Mouse (Mus musculus): ENCODE data around the gene Ubald2.
A peak's percentile ranks its signal among the peaks of the same experiment; 100 is the strongest.
"Not testable (repeated sequence)": the region's sequence is repeated elsewhere in the genome, so short reads cannot be mapped to it uniquely, and the experiment has no call there.

Gene Ubald2

DNA sequence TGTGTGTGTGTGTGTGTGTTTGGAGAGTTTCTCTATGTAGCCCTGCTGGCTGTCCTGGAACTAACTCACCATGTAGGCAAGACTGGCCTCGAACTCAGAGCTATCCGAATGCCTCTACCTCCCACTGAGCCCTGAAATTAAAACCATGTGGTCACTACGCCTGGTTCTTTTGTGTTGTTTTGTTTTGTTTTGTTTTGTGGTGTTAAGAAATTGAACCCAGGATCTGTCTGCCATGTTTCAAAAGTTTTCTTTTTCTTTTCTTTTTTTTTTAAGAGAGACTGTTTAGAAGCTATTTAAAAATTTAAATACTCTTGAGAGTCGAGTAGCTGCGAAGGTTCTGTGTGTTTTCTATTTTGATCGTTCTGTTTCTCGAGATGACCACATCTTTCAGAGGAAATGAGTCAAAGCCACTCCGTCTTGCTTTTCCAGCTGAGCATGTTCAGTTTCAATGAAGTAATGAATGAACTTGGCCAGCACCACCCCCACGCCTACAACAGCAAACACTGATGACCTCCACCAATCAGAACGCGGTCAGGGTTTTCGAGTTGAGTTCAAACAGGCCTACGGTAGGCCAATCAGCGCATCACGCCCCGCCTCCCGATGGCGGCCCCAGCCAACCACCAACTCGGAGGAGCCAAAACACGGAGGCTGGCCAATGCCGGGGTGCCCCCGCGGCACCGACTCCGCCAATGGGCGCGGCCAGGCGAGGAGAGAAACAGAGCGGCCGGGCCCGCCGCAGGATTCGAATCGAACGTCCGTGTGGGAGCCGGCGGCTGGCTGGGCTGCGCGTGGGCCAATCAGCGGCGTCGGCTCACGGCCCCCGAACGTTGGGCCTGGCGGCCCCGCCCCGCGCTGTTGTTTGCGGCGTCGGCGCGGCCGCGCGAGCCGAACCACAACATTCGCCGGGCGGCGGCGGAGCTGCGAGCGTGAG is at the start of gene Ubald2:
Ubald2 (plus strand) TSS at position 739 of the 931 bp plus-strand sequence.
- peak; percentile 98 to 99 for DNase-seq (ENCODE audit: low spot score in 2 of 2)

DNA sequence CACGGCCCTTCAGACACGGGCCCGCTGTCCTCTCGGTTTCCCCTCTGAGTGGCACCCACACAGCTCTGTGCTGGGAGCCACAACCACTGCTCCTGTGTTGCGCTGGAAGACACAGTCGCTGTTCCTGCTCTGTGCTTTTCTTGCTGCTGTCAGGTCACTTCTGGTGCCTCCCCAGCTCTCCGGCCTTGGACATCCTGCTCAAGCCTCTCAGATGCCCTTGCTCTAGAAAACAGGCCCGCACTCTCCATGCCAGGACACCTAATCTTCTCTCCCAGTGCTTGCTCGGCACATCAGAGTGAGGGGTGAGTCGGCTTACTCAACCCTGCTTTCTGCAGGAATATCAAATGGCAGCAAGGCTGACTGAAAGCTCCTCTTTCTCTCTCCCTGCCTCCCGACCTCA is 49.7 kb upstream of the Ubald2 start:
- DNase-seq (ENCODE audit: low spot score in 2 of 2) = no peak

DNA sequence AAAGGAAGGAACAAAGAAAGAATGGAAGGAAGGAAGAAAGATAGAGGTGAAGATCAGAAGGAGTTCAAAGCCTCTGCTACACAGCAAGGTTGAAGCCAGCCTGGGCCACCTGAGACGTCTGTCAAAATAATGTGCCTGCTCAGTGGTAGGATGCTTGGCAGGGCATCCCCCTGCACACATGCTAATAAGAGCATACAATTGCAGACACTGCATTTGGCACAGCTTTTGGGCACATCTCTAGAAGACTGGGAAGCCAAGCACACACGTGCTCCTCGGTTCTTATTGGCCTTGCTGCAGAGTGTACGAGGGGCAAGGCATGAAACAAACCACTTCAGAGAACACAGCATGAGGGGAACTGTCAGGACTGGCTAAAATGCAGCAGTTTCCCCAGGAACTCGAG is 47.9 kb upstream of the Ubald2 start:
- no peak for DNase-seq (ENCODE audit: low spot score in 2 of 2)

DNA sequence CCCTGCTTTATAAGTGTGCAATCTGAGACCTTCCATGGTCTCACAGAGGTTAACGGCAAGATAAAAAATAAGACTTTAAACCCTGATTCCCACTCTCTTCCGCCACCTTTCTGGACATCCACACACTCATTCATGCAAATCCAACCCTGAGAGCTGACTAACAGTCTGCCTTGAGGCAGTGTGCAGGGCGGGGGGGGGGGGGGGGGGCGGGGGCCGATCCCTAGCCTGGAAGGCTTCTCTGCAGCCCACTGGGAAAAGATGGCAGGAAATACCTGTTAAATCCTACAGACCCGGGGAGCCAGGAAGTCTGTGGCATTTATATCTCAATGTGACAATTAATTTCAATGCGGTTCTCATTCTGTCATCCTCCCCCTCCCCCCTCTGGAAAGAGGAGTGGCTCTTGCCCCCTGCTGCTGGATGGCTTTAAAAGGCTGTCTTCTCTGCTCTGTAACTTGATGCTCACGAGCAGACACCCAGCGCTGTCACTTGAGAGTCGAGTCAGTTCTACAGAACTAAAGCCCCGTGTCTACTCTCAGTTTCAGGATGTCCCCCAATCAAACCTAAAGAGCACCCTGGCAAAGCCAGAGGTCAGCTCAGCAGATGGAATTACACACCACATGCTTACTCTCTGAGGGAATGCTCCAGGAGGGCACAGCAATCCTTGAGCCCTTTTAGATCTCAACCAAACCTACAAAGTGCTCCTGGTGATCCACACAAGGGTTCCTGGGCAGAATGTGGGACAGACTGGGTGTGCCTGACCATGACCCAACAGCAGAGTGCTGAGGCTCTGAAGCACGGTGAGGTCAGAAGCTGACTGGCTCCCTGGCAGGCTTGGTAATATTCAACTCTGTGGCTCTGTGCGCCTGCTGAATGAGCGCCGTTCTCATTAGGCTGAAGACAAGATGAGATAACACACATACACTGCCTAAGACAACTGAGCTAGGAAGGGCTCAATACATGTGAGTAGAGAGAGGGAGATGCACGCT is 46.5 kb upstream of the Ubald2 start:
- no peak for DNase-seq (ENCODE audit: low spot score in 2 of 2)

DNA sequence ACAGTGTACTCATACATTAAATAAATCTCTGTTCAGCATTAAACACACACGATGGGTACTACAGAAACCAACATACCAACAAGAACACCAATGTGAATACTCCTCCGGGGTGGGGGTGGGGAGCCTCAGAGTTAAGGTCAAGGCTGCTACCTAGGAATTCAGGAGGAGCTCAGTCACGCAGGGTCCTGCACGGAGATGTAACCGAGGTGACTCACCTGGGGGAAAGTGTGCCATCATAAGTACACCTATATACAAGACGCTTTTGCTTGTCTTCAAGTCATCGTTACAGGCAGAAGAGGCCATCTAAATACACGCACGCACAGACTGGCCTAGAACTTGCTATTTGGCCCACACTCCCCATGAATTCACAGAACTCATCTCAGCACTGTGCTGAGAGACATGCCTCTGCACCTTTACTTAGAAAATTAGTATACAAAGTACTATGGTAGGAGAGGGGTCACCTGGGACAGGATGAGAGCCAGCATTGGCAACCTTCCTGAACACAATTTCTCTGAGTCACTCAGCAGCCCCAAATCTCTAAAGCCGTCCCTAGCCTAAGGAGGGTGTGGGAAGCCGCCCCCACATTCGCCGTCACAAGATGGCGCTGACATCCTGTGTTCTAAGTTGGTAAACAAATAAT is 44.9 kb upstream of the Ubald2 start:
- DNase-seq (ENCODE audit: low spot score in 2 of 2) = peak in 1 of 2 experiments; percentile 51

DNA sequence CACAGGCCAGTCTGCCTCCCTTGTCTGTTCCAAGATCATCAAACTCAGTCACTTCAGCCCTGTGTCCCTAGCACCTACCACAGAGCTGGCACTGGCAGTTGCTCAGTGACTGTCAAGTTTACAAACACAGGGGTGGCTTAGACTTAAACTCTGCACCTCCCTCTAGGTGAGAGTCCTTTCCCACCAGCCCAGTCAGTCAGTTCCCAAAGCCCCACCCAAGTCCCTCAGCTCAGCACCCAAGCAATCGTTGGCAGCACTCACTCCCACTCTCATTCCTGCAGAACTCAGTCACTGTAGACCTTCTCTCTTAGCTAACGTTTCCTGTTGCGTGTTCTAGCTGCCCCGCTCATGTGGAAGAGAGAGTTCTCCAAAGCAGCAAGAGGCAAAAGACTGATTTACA is 39.1 kb upstream of the Ubald2 start:
- no peak for DNase-seq (ENCODE audit: low spot score in 2 of 2)

DNA sequence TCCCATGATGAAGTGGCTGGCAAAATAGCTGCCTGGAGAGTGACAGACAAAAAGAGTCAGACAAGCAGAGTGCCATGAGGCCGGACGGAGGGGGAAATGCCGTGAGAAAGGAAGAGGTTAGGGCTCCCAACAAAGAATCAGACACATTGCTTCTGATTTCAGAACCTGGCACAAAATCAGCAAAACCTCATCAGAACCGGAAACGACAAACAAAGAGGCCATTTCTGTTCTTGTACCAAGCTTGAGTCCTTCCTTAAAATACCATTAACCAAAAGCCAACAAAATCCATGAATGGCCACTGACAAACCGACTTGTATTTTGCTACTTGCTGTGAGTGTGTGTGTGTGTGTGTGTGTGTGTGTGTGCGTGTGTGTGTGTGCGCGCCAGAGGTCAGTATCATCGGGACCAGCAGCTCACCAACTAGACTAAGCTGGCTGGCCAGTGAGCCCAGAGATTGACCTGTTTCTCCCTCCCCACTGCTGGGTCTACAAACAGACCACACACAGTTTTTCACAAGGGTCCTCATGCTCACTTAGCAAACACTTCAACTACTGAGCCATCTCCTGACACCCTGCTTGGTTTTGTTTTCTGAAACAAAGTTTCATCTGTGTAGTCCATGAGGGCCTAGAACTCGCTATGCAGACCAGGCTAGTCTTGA is 37.5 kb upstream of the Ubald2 start:
- no peak for DNase-seq (ENCODE audit: low spot score in 2 of 2)

DNA sequence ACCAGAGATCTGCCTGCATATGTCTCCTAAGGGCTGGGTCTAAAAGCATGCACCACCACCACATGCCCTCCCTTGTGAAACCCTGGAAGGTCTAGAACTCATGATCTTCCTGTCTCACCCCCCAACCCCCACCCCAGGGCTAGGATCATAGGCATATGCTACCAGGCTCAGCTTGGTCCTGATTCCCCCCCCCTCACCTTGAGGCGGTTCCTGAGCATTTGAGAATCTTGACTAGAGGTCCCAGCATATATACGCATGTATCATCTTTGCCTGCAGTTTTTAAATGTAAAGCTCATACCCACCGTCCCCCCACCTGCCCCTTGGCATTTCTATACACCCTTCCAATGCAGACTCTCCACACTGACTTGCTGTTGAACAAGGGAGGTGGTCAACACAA is 37.0 kb upstream of the Ubald2 start:
- DNase-seq (ENCODE audit: low spot score in 2 of 2) = no peak

DNA sequence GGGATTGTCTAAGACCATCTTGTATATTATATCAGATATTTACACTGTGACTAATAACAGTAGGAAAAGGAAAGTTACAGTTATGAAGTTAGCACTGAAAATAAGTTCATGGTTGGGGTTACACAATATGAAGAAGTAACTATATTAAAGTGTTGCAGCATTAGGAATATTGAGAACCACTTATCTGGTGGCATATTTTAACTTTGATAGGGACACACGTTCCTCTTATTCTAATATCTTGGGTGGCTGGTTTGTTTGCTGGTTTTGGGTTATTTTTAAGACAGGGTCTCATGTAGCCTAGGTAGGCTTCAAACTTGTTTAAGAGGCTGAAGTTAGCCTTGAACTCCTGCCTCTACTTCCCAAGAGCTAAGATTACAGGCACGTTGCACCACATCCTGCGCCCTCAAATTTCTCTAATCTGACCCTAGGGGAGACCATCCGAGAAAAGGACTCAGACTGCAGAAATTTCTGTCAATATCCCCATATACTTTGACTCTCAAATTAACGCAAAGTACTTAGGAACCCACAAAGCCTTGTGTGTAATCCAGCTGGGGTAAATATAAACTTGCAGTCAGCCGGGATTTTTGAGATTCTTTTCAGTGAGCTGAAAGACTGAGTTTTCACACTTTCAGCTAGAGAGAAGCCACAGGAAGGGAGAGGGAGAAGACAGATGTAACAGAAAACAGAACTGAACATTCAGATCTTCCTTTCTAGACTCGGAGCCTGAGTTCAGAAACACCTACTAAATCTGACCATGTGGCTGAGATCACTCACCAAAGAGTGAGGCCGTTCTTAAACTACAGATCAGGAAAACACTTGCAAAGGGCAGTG is 36.2 kb upstream of the Ubald2 start:
- DNase-seq (ENCODE audit: low spot score in 2 of 2) = no peak

DNA sequence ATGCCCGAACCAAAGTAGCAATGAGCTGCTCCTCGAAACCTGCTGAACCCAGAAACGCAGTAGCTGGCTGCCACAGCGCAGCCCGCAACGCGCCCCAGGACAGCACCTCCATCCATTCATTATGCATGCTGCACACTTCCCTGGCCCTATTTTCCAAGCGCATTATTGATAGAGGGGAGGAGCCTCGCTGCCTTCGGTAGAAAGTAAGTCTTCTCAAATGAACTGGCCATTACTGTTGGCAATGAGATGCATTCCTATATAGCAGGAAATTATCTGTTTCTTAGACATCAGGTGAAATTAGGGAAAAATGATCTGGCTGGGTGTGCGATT is 35.6 kb upstream of the Ubald2 start:
- DNase-seq (ENCODE audit: low spot score in 2 of 2) = no peak

DNA sequence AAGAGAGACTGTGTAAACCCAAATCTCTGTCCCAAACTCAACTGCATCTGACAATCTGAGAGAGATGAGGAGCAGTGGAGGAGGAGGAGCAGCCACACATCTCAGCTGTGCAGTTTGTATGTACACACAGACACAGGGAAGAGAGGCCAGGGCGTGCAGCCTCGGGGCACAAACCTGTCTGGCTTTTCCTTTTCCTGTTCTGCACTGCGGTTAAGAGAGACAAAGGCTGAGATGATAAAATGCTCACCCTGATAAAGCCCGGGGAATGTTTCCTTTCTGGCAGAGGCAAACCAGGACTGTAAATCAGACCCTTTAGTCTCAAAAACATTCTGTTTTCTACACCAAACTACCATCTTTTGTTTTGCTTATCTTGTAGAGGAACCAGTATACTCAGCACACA is 33.3 kb upstream of the Ubald2 start:
- no peak for DNase-seq (ENCODE audit: low spot score in 2 of 2)

DNA sequence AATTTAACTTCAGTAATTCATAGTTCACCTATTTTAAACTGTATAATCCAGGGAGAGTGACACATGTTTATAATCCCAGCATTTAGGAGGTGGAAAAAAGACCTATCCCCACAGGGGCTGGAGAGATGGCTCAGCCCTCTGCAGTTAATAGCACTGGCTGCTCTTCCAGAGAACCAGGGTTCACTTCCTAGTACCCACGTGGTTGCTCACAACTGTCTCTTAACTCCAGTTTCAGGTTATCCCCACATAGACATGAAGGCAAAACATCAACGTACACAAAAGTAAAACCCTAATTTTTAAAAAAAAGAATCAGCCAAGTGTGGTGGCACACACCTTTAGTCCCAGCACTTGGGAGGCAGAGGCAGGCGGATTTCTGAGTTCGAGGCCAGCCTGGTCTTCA is 28.3 kb upstream of the Ubald2 start:
- DNase-seq (ENCODE audit: low spot score in 2 of 2) = no peak

DNA sequence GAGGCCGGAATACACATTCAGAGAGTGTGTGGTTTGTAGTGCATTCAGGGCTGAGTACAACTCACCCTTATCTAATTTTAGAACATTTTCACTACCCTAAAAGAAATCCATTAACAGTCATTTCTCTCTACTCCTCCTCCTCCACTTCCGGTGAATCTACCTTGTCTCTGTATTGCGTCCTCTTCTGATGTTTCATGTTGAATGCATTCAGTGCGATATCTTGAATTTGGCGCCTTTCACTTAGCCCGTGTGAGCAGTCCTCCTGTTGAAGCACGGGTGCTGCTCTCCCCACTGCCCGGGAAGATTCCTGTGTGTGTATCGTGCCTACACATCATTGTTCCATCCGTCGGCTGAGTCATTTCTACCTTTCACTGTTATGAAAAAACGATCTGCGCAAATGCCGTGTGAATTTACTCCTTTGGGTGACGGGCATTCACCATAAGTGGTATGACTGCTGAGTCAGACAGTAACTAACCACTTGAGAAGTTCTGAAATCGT is 27.6 kb upstream of the Ubald2 start:
- peak in 1 of 2 experiments; percentile 24 for DNase-seq (ENCODE audit: low spot score in 2 of 2)

DNA sequence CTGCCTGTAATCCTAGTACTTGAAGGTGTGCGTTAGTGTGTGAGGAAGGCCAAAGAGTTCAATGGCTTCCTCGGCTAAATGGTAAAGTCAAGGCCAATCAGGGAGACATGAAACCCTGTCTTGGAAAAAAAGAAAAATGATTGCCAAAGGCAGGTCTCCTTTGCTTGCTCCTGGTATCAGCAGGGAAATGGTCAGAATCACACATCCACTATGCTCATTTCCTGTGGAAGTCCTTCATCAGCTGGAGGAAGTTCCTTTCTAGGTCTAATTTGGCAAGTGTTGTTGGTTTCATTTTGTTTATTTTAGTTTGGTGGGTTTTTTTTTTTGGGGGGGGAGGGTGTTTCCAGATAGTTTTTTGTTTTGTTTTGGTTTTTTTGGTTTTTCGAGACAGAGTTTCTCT is 24.9 kb upstream of the Ubald2 start:
- DNase-seq (ENCODE audit: low spot score in 2 of 2) = no peak

DNA sequence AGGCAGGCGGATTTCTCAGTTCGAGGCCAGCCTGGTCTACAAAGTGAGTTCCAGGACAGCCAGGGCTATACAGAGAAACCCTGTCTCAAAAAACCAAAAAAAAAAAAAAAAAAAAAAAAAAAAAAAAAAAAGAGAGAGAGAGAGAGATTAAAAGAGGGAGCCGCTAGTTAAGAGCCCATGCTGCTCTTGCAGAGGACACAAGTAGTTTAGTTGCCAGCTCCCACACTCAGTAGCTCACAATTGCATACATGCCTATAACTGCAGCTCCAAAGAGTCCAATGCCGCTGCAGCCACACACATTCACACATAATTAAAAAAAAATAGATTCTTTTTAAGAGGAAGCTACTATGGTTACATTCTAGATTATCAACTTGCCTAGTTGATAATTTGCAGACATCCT is 23.5 kb upstream of the Ubald2 start:
- DNase-seq (ENCODE audit: low spot score in 2 of 2) = not testable (repeated sequence)

DNA sequence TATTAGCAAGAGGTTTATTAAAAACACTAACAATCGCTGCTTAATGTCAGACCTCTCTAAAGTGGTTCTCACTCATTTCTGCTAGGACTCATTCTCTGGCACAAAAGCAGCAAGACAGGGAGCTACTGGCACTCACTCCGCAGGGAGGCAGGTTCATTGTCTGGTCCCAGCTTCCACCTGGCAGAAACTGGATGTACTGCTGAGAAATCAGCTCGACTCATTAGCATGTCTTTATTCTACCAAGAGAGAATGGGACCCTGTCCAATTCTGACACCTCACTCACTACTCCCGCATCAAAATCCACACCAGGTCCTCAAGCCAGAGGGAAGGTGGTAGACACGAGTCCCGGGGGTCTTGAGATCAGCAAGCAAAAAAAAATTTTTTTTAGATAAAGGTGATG is 22.3 kb upstream of the Ubald2 start:
- DNase-seq (ENCODE audit: low spot score in 2 of 2) = no peak

DNA sequence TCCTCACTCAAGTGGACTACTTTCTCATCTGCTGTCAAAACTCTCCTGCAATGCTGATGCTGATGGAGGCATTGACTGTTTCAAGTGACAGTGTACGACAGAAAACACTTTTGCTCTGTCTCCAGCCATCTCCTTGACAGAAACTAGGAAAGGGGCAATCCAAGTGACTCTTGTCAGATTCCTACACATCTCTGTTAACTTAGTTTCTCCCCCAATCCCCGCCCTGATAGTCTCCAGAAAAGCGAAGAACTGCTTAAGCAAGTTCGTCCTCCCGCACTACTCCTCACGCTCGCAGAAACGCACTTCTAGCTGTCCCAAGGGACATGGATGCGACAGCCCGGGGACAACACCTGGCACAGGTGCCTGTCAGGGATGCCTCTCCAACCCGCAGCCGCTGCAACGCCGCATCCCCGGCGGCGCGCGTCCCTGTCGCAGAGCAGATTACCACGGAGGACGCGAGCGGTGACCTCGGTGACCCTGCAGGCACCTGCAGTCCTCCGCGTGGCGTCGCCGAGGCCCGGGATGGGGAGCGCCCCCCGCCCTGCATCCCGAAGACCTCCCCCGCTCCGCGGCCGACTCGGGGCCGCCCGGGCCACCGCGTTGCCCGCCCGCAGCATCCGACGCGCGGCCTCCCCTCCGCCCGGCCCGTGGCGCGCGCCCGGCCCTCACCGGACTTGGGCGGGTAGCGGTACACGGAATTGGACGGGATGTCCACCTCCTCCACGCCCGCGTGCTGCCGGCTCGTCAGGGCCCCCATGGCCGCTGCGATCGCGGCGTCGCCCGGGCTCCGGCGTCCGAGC is 21.7 kb upstream of the Ubald2 start:
- DNase-seq (ENCODE audit: low spot score in 2 of 2) = no peak

DNA sequence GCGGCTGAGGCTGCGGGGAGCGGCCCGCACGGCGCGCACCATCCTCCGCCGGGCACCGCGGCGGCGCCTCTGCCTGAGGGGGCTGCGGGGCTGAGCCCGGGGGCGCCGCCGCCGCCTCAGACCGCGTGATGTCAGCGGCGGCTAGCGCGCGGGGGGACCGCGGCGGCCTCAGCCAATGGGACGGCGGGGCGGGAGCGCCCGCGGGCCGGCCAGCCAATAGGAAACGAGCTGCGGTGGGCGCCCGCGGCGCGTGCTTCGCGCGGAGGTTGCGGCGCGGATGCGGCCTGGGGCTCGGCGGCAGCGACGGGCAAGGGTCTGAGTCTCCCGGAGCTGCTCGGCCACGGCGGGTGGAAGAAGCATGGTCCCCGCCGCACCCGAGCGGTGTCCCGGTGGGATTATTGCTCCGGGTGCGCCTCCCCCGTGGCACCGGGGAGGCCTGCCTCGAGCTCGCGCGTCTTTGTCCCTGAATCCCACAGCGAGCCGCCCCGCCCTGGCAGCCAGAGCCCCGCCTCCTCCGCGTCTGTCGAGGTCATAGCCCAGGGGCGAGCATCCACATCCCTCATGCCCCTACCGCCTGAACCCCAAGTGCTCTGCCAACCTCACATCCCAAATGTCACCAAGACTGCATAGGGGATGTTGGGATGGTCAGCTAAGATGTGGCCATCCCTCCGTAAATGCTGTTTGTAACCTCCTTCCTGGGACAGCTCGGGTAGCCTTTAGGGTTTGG is 20.8 kb upstream of the Ubald2 start, which contains the start of gene Rnf157:
Rnf157 (minus strand) TSS at position 129 of the 727 bp plus-strand sequence.
- peak in 1 of 2 experiments; percentile 85 for DNase-seq (ENCODE audit: low spot score in 2 of 2)

DNA sequence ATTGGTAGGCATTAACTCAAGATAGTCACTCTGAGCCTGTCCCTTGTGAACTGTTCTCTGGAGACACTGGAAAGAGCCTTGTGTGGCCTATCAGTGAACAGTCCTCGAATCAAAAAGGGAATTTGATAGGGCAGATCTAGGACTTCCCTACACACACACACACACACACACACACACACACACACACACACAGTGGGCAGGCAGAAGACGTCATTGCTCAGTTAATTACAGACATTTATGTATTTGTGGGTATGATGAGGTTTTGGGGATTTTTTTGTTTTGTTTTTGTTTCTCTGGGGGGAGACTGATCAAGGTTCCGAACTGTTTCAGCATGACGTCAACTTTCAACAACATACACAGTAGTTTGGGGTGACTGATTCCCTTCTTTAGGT is 20.3 kb upstream of the Ubald2 start:
- no peak for DNase-seq (ENCODE audit: low spot score in 2 of 2)
